Comparison of ENCODE assay signal across 8 mouse cellular contexts in genomic region chr11:97899822-97900221, GRCm38 (mm10). TPM values are rescaled to one million over a fixed set of nuclear protein-coding genes. Genes with fewer than 3 reads are reported as not detected.
DNase-seq lines count a peak whose midpoint lies in the region; ATAC-seq and TF ChIP-seq lines count a peak whose summit lies in the region.

No protein-coding gene starts in this region.

- in situ Hi-C loops in Patski (cut with MboI; ENCODE audit: low pct_unique_long_range_greater_than_20kb), result loop anchor here (5.0 kb wide), 2 partner anchors 37 to 87 kb away; partner anchors contain the start of gene Plxdc1

- H3K9ac ChIP-seq in hindbrain, embryonic 14.5 days, result no peak overlapping the region

- CTCF ChIA-PET in Patski (lab: Charles Lee), result interaction anchor here (0.9 to 1.6 kb wide), 8 partner anchors 13 to 131 kb away, joined by 3 to 7 read pairs (median 5); no protein-coding TSS in a partner anchor

- peak; percentile 93 for TF ChIP-seq CTCF in Patski (IDR thresholded peaks at IDR 0.05)

- H3K9me3 ChIP-seq in hindbrain, embryonic 14.5 days (ENCODE audit: control insufficient read depth, low read length), result no peaks in the 10 kb centered on the region

- no peak overlapping the region for H3K4me3 ChIP-seq in hindbrain, embryonic 14.5 days (replicated peaks; ENCODE audit: low read length)

- WGBS in hindbrain, embryonic 14.5 days, result 6% methylated on average over 2 of the region's 2 CpGs

- POLR2A ChIA-PET in Patski (lab: Charles Lee), result interaction anchor here (0.6 kb wide), 1 partner anchor 69 kb away, joined by 3 read pairs; no protein-coding TSS in a partner anchor

- H3K4me1 ChIP-seq in hindbrain, embryonic 14.5 days (replicated peaks; ENCODE audit: control insufficient read depth, insufficient read depth, low read length), result no peaks in the 10 kb centered on the region

- H3K36me3 ChIP-seq in hindbrain, embryonic 14.5 days (replicated peaks; ENCODE audit: control insufficient read depth, insufficient read depth), result no peaks in the 10 kb centered on the region

- H3K27me3 ChIP-seq in Patski, result no peaks in the 10 kb centered on the region
- H3K27me3 ChIP-seq in hindbrain, embryonic 14.5 days (ENCODE audit: control insufficient read depth, insufficient read depth, low read length), result no peaks in the 10 kb centered on the region

- no peak overlapping the region for H3K27ac ChIP-seq in hindbrain, embryonic 14.5 days

- H3K4me2 ChIP-seq in hindbrain, embryonic 14.5 days (replicated peaks), result no peak overlapping the region

- ATAC-seq in Patski, result no peak
- ATAC-seq in frontal cortex, adult (ENCODE audit: low TSS enrichment), result peak; percentile 79; the same call in 1 of the 2 replicates
- peak; percentile 65; the same call in 1 of the 2 replicates for ATAC-seq in hindbrain, embryonic 14.5 days (ENCODE audit: low FRiP score)
- peak; percentile 96 for ATAC-seq in megakaryocyte progenitor cell, adult 5-6 weeks (replicated peaks; ENCODE audit: poor library complexity)
- ATAC-seq in activated CD4-positive, CD25-positive, alpha-beta regulatory T cell, adult 4 months, result no peak

- no peak for DNase-seq in Patski (ENCODE audit: low read depth, low spot score)
- peak; percentile 79 for DNase-seq in cerebellum, adult 11-12 months
- peak; percentile 98 for DNase-seq in hindbrain, embryonic 14.5 days (ENCODE audit: low spot score)
- DNase-seq in layer of hippocampus, postnatal 36 days, result peak; percentile 73 to 84
- peak; percentile 92 for DNase-seq in right cerebral cortex, postnatal 4 days

RNA-seq across cellular contexts. Expression of gene Fbxo47, which starts 15.9 kb away (rescaled TPM):
- polyA plus RNA-seq in Patski (2021), result 1.5 TPM
- polyA plus RNA-seq in hindbrain, embryonic 14.5 days (2014; fragmentation: Nextera tagmentation; extraction: Ambion mirVana), result 0.37 and 0.72 TPM in 2 replicates
- total RNA-seq in layer of hippocampus, postnatal 36 days (2021), result 1 to 10 TPM; 1.5 to 2.1 TPM
- total RNA-seq in megakaryocyte progenitor cell, adult 5-6 weeks (2015), result not detected in 2 replicates
- total RNA-seq in megakaryocyte progenitor cell, adult 5-6 weeks (2017), result 0.12 and 1.6 TPM in 2 replicates
- polyA plus RNA-seq in activated CD4-positive, CD25-positive, alpha-beta regulatory T cell, adult 4 months (2017; shearing (Covaris generic)), result under 1 TPM; 0.29 to 0.74 TPM

RNA-seq across cellular contexts. Expression of gene B230217C12Rik, which starts 59.2 kb away (rescaled TPM):
- polyA plus RNA-seq in Patski (2021), result 1.5 TPM
- polyA plus RNA-seq in hindbrain, embryonic 14.5 days (2014; fragmentation: Nextera tagmentation; extraction: Ambion mirVana), result 38.2 and 38.8 TPM in 2 replicates
- 10 to 100 TPM; 67.5 to 68.4 TPM for total RNA-seq in layer of hippocampus, postnatal 36 days (2021)
- 2.1 and 3.8 TPM in 2 replicates for total RNA-seq in megakaryocyte progenitor cell, adult 5-6 weeks (2015)
- total RNA-seq in megakaryocyte progenitor cell, adult 5-6 weeks (2017), result 0.17 TPM in 2 replicates
- polyA plus RNA-seq in activated CD4-positive, CD25-positive, alpha-beta regulatory T cell, adult 4 months (2017; shearing (Covaris generic)), result 1 to 10 TPM; 1.6 to 1.7 TPM

Comparison
In these comparisons a context has a peak if more than half of its experiments do, and no peak if none do; other contexts are left out.
1. ATAC-seq: peak in frontal cortex, adult (single experiment), hindbrain, embryonic 14.5 days (single experiment) and megakaryocyte progenitor cell, adult 5-6 weeks (single experiment); none in Patski (single experiment) and activated CD4-positive, CD25-positive, alpha-beta regulatory T cell, adult 4 months (single experiment).
2. RNA of gene B230217C12Rik, which starts 59.2 kb away (polyA plus RNA-seq): 38.2 to 38.8 TPM in hindbrain, embryonic 14.5 days; 1.6 to 1.7 TPM in activated CD4-positive, CD25-positive, alpha-beta regulatory T cell, adult 4 months and 1.5 TPM in Patski (single experiment); every median in the first group is over 10 times any median in the second.